Mouse (Mus musculus): ENCODE measurements around the gene Ercc6. TPM values are rescaled to one million over a fixed set of nuclear protein-coding genes. Genes with fewer than 3 reads are reported as not detected.

The Ercc6 gene
- polyA plus RNA-seq, 2 experiments: 12.2 to 15.0 TPM

DNA sequence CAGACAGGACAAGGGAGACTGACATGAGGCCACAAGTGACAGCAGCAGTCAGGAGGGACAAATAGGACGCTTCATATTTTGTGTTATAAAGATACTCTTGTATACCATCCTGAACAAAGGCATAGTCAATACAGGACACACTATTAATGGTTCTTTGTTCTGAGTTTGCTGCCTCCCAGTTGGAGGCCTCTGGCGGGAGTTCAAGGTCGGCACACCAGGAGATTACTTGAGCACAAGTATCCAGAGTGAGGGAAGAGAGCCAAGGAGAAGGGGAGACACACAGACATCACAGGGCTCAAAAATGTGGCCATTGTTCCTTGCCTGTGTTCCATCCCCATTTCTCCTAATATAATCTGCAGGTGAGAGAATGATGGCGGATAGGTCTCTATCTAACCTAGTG lies 6.1 kb upstream of the Ercc6 start:
- Histone ChIP-seq H3K27ac (replicated peaks; ENCODE audit: low read depth, low read length) (no peak overlapping the region), H3K9ac (ENCODE audit: low read depth, low read length, severe bottlenecking) (no peak overlapping the region), H3K4me2 (replicated peaks; ENCODE audit: low read depth, low read length, severe bottlenecking) (no peak overlapping the region), H3K9me3 (ENCODE audit: control insufficient read depth, low read length) (no peaks in the 10 kb centered on the region), H3K36me3 (ENCODE audit: control insufficient read depth, insufficient read depth, low read length) (no peaks in the 10 kb centered on the region), H3K27me3 (ENCODE audit: control insufficient read depth, insufficient read depth, low read length) (no peaks in the 10 kb centered on the region), H3K4me1 (ENCODE audit: control insufficient read depth, insufficient read depth, low read length) (no peaks in the 10 kb centered on the region), H3K4me3 (replicated peaks; ENCODE audit: low read length) (no peak overlapping the region)
- TF ChIP-seq POLR2A (IDR thresholded peaks at IDR 0.05; ENCODE audit: borderline replicate concordance, extremely low read depth, insufficient read depth, insufficient read length): no peak
- ATAC-seq (ENCODE audit: low FRiP score, low read depth): no peak
- 82% methylated on average over 4 of the region's 4 CpGs for WGBS
- no peak for DNase-seq (ENCODE audit: low spot score)

DNA sequence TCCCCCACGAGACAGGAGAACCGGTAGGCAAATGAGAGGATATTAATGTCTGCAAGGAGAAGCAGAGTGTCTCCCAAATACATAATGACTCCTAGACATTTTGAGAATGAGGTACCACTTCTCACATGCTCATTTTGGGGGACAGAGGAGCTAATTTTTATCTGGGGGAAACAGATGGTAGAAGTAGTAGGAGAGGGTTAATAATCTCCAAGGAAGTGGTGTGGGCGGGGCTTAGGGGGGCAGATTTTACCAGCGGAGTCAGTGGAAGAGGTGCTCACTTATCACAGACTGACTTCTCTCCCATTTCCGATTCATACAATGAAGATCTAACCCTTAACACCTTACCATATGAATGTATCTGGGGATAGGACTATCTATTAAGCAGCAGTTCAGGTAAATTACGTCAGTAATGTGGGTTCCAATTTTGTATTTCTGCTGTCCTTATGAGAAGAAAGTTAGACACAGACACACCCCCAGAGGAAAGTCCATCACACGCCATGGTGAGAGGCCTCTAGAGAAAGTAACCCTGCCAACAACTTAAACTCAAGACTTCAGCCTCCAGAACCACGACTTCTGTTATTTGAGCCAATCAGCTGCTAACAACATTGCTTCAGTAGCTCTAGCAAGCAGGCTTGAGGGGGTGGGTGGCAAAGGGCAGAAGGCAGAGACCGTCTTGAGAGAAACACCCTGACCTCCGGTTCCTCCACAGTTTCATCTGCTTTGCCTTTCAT lies 5.1 kb upstream of the Ercc6 start:
- no peak overlapping the region for H3K9ac ChIP-seq (ENCODE audit: low read depth, low read length, severe bottlenecking)
- no peak overlapping the region for H3K27ac ChIP-seq (replicated peaks; ENCODE audit: low read depth, low read length)
- no peak overlapping the region for H3K4me2 ChIP-seq (replicated peaks; ENCODE audit: low read depth, low read length, severe bottlenecking)
- DNase-seq (ENCODE audit: low spot score): no peak
- peaks cover 3% of the 10 kb centered on the region; the same call in 1 of the 2 replicates for H3K4me1 ChIP-seq (ENCODE audit: control insufficient read depth, insufficient read depth, low read length)
- no peak overlapping the region for H3K4me3 ChIP-seq (replicated peaks; ENCODE audit: low read length)
- no peak for ATAC-seq (ENCODE audit: low FRiP score, low read depth)
- H3K9me3 ChIP-seq (ENCODE audit: control insufficient read depth, low read length): no peaks in the 10 kb centered on the region
- no peaks in the 10 kb centered on the region for H3K27me3 ChIP-seq (ENCODE audit: control insufficient read depth, insufficient read depth, low read length)
- H3K36me3 ChIP-seq (ENCODE audit: control insufficient read depth, insufficient read depth, low read length): no peaks in the 10 kb centered on the region
- TF ChIP-seq POLR2A (IDR thresholded peaks at IDR 0.05; ENCODE audit: borderline replicate concordance, extremely low read depth, insufficient read depth, insufficient read length): no peak
- 63% methylated on average over 10 of the region's 10 CpGs for WGBS

DNA sequence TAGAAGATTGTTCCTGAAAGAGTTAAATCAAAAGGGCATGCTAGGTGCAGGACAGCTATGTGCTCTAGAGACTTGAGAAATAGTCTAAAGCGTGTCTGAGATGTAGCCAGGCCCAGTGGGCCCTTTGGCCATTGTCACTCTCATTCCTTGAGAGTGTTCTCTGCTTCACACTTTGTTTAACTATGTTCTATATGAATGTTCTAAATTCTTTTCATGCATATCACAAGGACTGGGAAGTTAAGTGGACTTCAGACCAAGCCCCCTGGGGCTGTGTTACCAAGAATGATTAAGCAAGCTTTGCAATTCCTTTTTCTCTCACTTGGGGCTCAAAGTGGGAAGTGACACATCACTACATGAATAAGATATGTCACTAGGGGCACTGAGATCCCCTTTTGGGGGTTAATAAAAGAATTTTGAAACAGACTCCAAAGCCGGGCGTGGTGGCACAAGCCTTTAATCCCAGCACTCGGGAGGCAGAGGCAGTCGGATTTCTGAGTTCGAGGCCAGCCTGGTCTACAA lies 3.8 kb upstream of the Ercc6 start:
- WGBS: 83% methylated on average over 6 of the region's 6 CpGs
- H3K4me3 ChIP-seq (replicated peaks; ENCODE audit: low read length): no peak overlapping the region
- no peak for ATAC-seq (ENCODE audit: low FRiP score, low read depth)
- DNase-seq (ENCODE audit: low spot score): no peak
- no peaks in the 10 kb centered on the region for H3K27me3 ChIP-seq (ENCODE audit: control insufficient read depth, insufficient read depth, low read length)
- H3K4me2 ChIP-seq (replicated peaks; ENCODE audit: low read depth, low read length, severe bottlenecking): no peak overlapping the region
- no peak overlapping the region for H3K9ac ChIP-seq (ENCODE audit: low read depth, low read length, severe bottlenecking)
- no peak overlapping the region for H3K27ac ChIP-seq (replicated peaks; ENCODE audit: low read depth, low read length)
- TF ChIP-seq POLR2A (IDR thresholded peaks at IDR 0.05; ENCODE audit: borderline replicate concordance, extremely low read depth, insufficient read depth, insufficient read length): no peak
- no peaks in the 10 kb centered on the region for H3K36me3 ChIP-seq (ENCODE audit: control insufficient read depth, insufficient read depth, low read length)
- peaks cover 8% of the 10 kb centered on the region for H3K4me1 ChIP-seq (ENCODE audit: control insufficient read depth, insufficient read depth, low read length)
- no peaks in the 10 kb centered on the region for H3K9me3 ChIP-seq (ENCODE audit: control insufficient read depth, low read length)

DNA sequence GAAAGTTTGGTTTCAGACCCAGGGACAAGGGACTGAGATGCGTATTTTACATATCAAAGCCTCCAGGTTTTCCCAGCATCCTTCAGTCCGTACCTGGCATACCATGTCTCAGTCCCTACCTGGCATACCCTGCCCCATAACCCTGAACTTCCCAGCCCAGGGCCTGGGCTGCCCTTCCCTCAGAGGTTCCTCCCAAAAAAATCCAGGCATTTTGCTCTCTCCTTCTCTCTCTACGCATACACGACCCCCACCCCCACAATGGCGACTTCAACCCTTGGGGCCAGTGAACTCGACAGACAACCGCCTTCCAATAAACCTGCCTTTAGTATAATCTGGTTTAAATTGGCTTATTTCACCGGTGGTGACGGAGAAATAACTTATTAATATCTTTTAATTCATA lies 409 bp upstream of the Ercc6 start:
- Histone ChIP-seq H3K9ac (ENCODE audit: low read depth, low read length, severe bottlenecking) (peak overlapping the region; percentile 70; the same call in 1 of the 2 replicates), H3K9me3 (ENCODE audit: control insufficient read depth, low read length) (no peaks in the 10 kb centered on the region), H3K36me3 (ENCODE audit: control insufficient read depth, insufficient read depth, low read length) (peaks cover 21% of the 10 kb centered on the region), H3K4me1 (ENCODE audit: control insufficient read depth, insufficient read depth, low read length) (peaks cover 8% of the 10 kb centered on the region), H3K4me2 (replicated peaks; ENCODE audit: low read depth, low read length, severe bottlenecking) (peak overlapping the region; percentile 82), H3K4me3 (replicated peaks; ENCODE audit: low read length) (peak overlapping the region; percentile 77), H3K27ac (replicated peaks; ENCODE audit: low read depth, low read length) (peak overlapping the region; percentile 73; the same call in 1 of the 2 replicates), H3K27me3 (ENCODE audit: control insufficient read depth, insufficient read depth, low read length) (no peaks in the 10 kb centered on the region)
- no peak for TF ChIP-seq POLR2A (IDR thresholded peaks at IDR 0.05; ENCODE audit: borderline replicate concordance, extremely low read depth, insufficient read depth, insufficient read length)
- DNase-seq (ENCODE audit: low spot score): no peak
- WGBS: 47% methylated on average over 9 of the region's 9 CpGs
- 0 out of 2 replicates have a peak, but pooled peaks have one; percentile 10 for ATAC-seq (ENCODE audit: low FRiP score, low read depth)

DNA sequence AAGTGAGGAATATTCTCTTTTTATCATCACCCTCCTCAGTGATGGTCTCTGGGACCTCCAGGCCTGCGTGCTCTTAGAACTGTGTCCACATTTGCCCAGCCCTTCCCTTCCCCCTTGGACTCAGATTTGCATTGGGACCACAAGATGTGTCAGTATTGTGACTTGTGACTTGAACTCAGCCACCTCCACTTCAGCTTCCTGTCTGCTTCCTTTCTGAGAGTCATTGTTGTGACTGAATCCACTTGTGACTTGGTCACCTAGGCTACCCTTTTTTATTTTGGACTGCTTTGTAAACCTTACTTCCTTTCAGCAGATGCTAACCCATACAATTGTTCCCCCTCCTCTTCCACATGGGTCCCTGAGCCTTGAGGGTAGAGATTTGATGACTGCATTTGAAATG lies 2.8 kb downstream of the Ercc6 start:
- WGBS: 91% methylated on average over 1 of the region's 1 CpGs
- H3K36me3 ChIP-seq (ENCODE audit: control insufficient read depth, insufficient read depth, low read length): peaks cover 46% of the 10 kb centered on the region
- H3K4me2 ChIP-seq (replicated peaks; ENCODE audit: low read depth, low read length, severe bottlenecking): no peak overlapping the region
- no peak for TF ChIP-seq POLR2A (IDR thresholded peaks at IDR 0.05; ENCODE audit: borderline replicate concordance, extremely low read depth, insufficient read depth, insufficient read length)
- no peaks in the 10 kb centered on the region for H3K9me3 ChIP-seq (ENCODE audit: control insufficient read depth, low read length)
- no peak overlapping the region for H3K4me3 ChIP-seq (replicated peaks; ENCODE audit: low read length)
- H3K27me3 ChIP-seq (ENCODE audit: control insufficient read depth, insufficient read depth, low read length): no peaks in the 10 kb centered on the region
- ATAC-seq (ENCODE audit: low FRiP score, low read depth) (no peak), DNase-seq (ENCODE audit: low spot score) (no peak)
- H3K27ac ChIP-seq (replicated peaks; ENCODE audit: low read depth, low read length): no peak overlapping the region
- peaks cover 8% of the 10 kb centered on the region for H3K4me1 ChIP-seq (ENCODE audit: control insufficient read depth, insufficient read depth, low read length)
- no peak overlapping the region for H3K9ac ChIP-seq (ENCODE audit: low read depth, low read length, severe bottlenecking)
